Mouse (Mus musculus) liver, adult 2 months (tissue): ENCODE results near the gene Acoxl.

Experiments
- CTCF ChIP-seq: fragments of 200-500 bp; IDR thresholded peaks from 2 replicates; pipeline ENCODE4 v1.5.1; 2011; ENCODE audit warnings: low read depth, low read length, control low read depth
- POLR2A ChIP-seq: fragments of 200-500 bp; IDR thresholded peaks from 2 replicates; pipeline ENCODE4 v1.6.1; 2011; ENCODE audit warnings: low read length, control low read depth; ENCODE audit not compliant: insufficient read depth; ENCODE audit errors: extremely low read depth

- TF ChIP-seq CTCF (no peak), POLR2A (no peak)
These were observed 249.3 kb downstream of the Acoxl start for GRCm38 (mm10) chr2:128087798-128088545.
